Mouse (Mus musculus) urinary bladder, postnatal 14 days (tissue): ENCODE data around the gene Hrasls5.

Experiments
- DNase-seq: peaks from one replicate; pipeline ENCODE4 v3.0.0; 2021; ENCODE audit warnings: low spot score

Gene Hrasls5

DNA sequence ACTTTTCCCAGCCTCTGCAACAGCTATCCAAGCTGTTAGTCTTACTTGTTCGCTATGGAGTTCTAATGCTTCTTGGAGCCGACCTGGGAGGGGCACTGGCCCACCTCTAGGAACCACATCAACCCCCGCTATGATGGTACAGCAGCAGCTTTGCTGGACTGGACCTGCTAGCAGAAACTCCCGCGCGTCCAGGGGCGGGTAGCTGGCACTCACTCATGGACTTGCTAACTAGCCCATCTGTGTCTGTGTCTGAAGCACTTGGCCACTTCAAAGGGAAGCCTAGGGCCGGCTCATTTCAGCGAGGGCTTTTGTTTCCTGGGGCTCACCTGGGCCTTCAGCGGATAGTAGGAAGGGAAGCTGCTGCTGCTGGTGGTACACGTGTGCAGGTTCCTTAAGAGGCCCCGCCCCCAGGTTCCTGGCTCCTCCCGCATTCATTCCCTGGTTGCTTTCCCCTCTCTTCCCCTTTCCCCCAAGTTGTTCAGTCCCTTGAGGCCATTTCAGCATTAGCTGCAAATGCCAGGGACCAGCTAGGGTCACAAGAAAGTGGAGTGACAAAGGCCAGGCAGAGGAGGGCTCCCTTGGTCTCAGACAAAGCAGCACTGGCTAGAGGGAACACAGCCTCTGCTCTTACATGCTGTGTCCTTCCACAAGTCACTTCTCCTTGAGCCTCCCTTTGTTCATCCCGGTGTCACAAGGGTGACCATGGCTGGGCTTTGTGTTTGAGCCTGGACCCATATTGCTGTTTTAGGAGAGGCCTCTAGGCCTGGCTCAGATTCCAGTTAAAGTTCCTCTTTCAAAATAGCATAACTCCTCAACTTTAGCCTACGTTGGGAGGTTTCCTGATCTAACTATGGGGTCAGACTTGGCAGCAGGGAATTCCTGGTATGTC is 5.3 kb upstream of the Hrasls5 start, which contains the start of gene Lgals12:
Lgals12 (minus strand) TSS at position 393 of the 889 bp plus-strand sequence.
- DNase-seq: no peak

GRCm38 (mm10) chr19:7607690-7608201 is 4.6 kb upstream of the Hrasls5 start:
- peak; percentile 32 for DNase-seq

DNA sequence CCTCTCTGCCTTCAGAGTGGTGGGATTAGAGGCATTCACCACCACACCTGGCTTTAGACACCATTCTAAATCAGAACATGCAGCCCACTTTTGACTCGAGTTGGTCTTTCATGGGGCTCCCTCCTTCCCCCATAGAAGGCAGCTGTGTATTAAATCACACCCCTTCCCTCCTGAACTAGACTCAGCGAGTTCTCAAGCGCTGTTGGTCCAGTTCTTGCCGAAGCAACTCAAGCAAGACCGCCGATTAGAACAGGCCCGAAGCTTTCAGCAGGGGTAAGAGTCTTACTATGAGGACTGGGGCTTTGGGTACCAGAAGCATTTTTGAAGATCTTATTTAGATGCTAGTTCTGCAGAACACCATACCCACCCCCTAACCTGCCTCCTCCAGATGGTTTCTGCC is 810 bp downstream of the Hrasls5 start:
- no peak for DNase-seq

GRCm38 (mm10) chr19:7616231-7616930 is 4.0 kb downstream of the Hrasls5 start:
- no peak for DNase-seq

DNA sequence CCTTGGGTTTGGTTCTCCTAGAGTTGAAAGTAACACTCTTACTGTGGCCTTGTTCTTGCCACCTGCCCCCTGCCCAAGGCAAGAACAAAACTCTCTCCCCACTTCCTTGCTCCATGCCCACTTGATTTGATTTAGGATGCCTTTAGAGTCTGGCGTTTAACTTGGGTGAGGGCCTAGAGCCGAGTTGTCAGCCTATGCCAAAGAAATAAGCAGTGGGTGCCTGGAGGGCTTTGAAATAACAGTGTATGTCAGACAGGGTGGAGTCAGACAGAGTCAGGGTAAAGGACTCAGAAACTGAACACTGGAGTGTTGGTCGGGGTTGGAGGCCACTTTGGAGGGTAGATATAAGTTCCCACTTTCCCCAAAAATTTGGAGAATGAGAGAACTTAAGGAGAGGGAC is 4.7 kb downstream of the Hrasls5 start:
- DNase-seq: no peak

GRCm38 (mm10) chr19:7617696-7618095 is 5.4 kb downstream of the Hrasls5 start:
- peak; percentile 66 for DNase-seq

- no peak for DNase-seq
Observed at GRCm38 (mm10) chr19:7633021-7633420, 20.7 kb downstream of the Hrasls5 start.

- no peak for DNase-seq
Observed at GRCm38 (mm10) chr19:7633786-7634185, 21.4 kb downstream of the Hrasls5 start.

GRCm38 (mm10) chr19:7648913-7649666 is 36.7 kb downstream of the Hrasls5 start:
- no peak for DNase-seq

GRCm38 (mm10) chr19:7672033-7672432 is 59.7 kb downstream of the Hrasls5 start:
- DNase-seq: no peak

DNA sequence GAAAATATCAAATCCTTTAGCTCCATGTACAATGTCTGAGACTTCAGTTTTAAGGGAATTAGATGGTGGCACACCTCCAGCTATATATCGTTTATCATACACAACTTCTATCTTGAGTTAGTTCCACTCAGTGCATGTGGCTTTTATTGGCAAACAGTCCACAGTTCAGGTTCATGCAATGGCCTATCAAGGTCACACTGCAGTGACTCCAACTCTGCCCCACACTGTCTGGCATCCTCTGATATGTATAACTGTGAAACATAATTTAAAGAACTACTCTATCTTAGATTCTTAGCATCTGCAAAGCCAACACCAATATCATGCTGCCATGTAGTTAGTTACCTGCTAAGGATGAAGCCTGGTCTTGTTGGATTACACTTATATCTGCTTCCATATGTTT is 75.6 kb downstream of the Hrasls5 start:
- DNase-seq: no peak
